Mouse (Mus musculus) ES-E14 (cell line): ENCODE data around the gene Eif1ad. TPM values are rescaled to one million over a fixed set of nuclear protein-coding genes. Genes with fewer than 3 reads are reported as not detected.
A peak's percentile ranks its signal among the peaks of the same experiment; 100 is the strongest.

Experiments
- DNase-seq: peaks from one replicate; pipeline ENCODE4 v3.0.0-alpha.2; 2013; ENCODE audit warnings: low read depth, low spot score
- H3K27ac ChIP-seq: 2 replicates; pipeline ENCODE4 v1.5.1; 2012; ENCODE audit warnings: low read depth, mild to moderate bottlenecking, low read length, moderate library complexity, mixed read lengths; ENCODE audit not compliant: poor library complexity, insufficient read depth, severe bottlenecking
- H3K36me3 ChIP-seq: 2 replicates; pipeline ENCODE4 v1.6.1; 2012; ENCODE audit warnings: mild to moderate bottlenecking, low read length, moderate library complexity, mixed read lengths; ENCODE audit not compliant: control insufficient read depth, poor library complexity, insufficient read depth, severe bottlenecking
- H3K4me1 ChIP-seq, 2 experiments: fragments of 150-350 bp in 1 of 2; sonication (generic) in 1 of 2; 2 replicates each; pipeline ENCODE4 v1.6.1; 2012; ENCODE audit warnings: low read length in 2 of 2, mild to moderate bottlenecking in 1 of 2, mixed read lengths in 1 of 2; ENCODE audit not compliant: control insufficient read depth in 2 of 2, insufficient read depth in 2 of 2, poor library complexity in 1 of 2
- H3K4me3 ChIP-seq, 2 experiments: fragments of 150-350 bp in 1 of 2; sonication (generic) in 1 of 2; 2 replicates each; pipeline ENCODE4 v1.5.1; 2012; ENCODE audit warnings: low read length in 2 of 2, low read depth in 1 of 2, mild to moderate bottlenecking in 1 of 2, mixed read lengths in 1 of 2; ENCODE audit not compliant: insufficient read depth in 1 of 2, poor library complexity in 1 of 2, severe bottlenecking in 1 of 2
- H3K9ac ChIP-seq: 2 replicates; pipeline ENCODE4 v1.6.1; 2012; ENCODE audit warnings: low read depth, mild to moderate bottlenecking, low read length, mixed read lengths; ENCODE audit not compliant: poor library complexity, insufficient read depth, severe bottlenecking
- H3K9me3 ChIP-seq: fragments of 150-350 bp; sonication (generic); 2 replicates; pipeline ENCODE4 v1.6.1; 2012; ENCODE audit warnings: low read depth, mild to moderate bottlenecking, low read length; ENCODE audit not compliant: control insufficient read depth, insufficient read depth
- CHD2 ChIP-seq: IDR thresholded peaks from 2 replicates; pipeline ENCODE4 v1.6.1; 2014; ENCODE audit warnings: mild to moderate bottlenecking, low read depth, low read length, inconsistent platforms
- HCFC1 ChIP-seq: IDR thresholded peaks from 2 replicates; pipeline ENCODE4 v1.6.1; 2012; ENCODE audit warnings: low read length, inconsistent platforms, borderline replicate concordance; ENCODE audit not compliant: insufficient read depth
- MAFK ChIP-seq: IDR thresholded peaks from 2 replicates; pipeline ENCODE4 v1.6.1; 2014; ENCODE audit warnings: mild to moderate bottlenecking, low read depth, low read length, inconsistent platforms; ENCODE audit not compliant: insufficient read depth
- ZC3H11A ChIP-seq: IDR thresholded peaks from 2 replicates; pipeline ENCODE4 v1.6.1; 2012; ENCODE audit warnings: low read depth, mild to moderate bottlenecking, inconsistent platforms, low read length, borderline replicate concordance
- ZNF384 ChIP-seq: IDR thresholded peaks from 2 replicates; pipeline ENCODE4 v1.6.1; 2012; ENCODE audit warnings: low read depth, low read length, inconsistent platforms
- in situ Hi-C, 2 experiments: fragments of 600-800 bp; cut with MboI; formaldehyde crosslinking; loops; one replicate each; pipeline ENCODE4 v1.15.1; 2025; ENCODE audit warnings: low sequenced_read_pairs in 2 of 2, inconsistent platforms in 1 of 2; ENCODE audit not compliant: unreplicated experiment in 2 of 2
- total RNA-seq: library from RNA; depleted of rRNA; stranded (reverse); fragments of 300-350 nt; gene quantifications from 2 replicates; pipeline ENCODE4 v1.2.3, GENCODE M21; 2012

Gene Eif1ad
- total RNA-seq, 1 experiment = 101 TPM

- peak; percentile 91 for DNase-seq
- TF ChIP-seq CHD2 (no peak), HCFC1 (peak; percentile 73; the same call in 1 of the 2 replicates)
- Histone ChIP-seq H3K27ac (peak within 1 kb of the TSS; percentile 70), H3K36me3 (peaks cover 19% of the 10 kb centered on the region), H3K9ac (peak within 1 kb of the TSS; percentile 94), H3K9me3 (no peaks in the 10 kb centered on the region), H3K4me1 (peaks cover 2 to 14% of the 10 kb centered on the region in 2 experiments; a peak in 1 of 4 replicates), H3K4me3 (peak within 1 kb of the TSS; percentile 94 to 96)
- in situ Hi-C loops = no loop called here
These were observed 22.2 kb downstream of the Eif1ad start, which contains the start of gene Sart1 for GRCm38 (mm10) chr19:5388588-5389242. Gene Sart1 (minus strand): TSS chr19:5388703.

- Histone ChIP-seq H3K4me1 (peaks cover 2 to 14% of the 10 kb centered on the region in 2 experiments; a peak in 1 of 4 replicates), H3K36me3 (peaks cover 10% of the 10 kb centered on the region), H3K9ac (peak overlapping the region; percentile 89), H3K9me3 (no peaks in the 10 kb centered on the region), H3K4me3 (peak overlapping the region; percentile 73 to 94), H3K27ac (peak overlapping the region; percentile 28)
- in situ Hi-C loops = no loop called here
- DNase-seq = no peak
- TF ChIP-seq HCFC1 (no peak), ZNF384 (no peak), ZC3H11A (no peak), CHD2 (no peak), MAFK (no peak)
These were observed 23.1 kb downstream of the Eif1ad start for GRCm38 (mm10) chr19:5389647-5390046.

GRCm38 (mm10) chr19:5390416-5390815, 23.9 kb downstream of the Eif1ad start:
- no peaks in the 10 kb centered on the region for H3K9me3 ChIP-seq
- in situ Hi-C loops = no loop called here
- H3K4me3 ChIP-seq = peak overlapping the region; percentile 73 to 94
- DNase-seq = no peak
- H3K9ac ChIP-seq = peak overlapping the region; percentile 89; the same call in 1 of the 2 replicates
- H3K4me1 ChIP-seq = peaks cover 2 to 14% of the 10 kb centered on the region in 2 experiments; a peak in 1 of 4 replicates
- peaks cover 4% of the 10 kb centered on the region; the same call in 1 of the 2 replicates for H3K36me3 ChIP-seq
- no peak for TF ChIP-seq ZNF384
- TF ChIP-seq CHD2 = no peak
- no peak for TF ChIP-seq MAFK
- no peak for TF ChIP-seq ZC3H11A
- no peak for TF ChIP-seq HCFC1
- H3K27ac ChIP-seq = no peak overlapping the region

GRCm38 (mm10) chr19:5392892-5393291, 26.4 kb downstream of the Eif1ad start:
- no peak overlapping the region for H3K27ac ChIP-seq
- in situ Hi-C loops = no loop called here
- H3K4me3 ChIP-seq = no peak overlapping the region
- no peak for DNase-seq
- no peaks in the 10 kb centered on the region for H3K9me3 ChIP-seq
- TF ChIP-seq MAFK (no peak), ZC3H11A (no peak)
- no peaks in the 10 kb centered on the region for H3K36me3 ChIP-seq
- no peak overlapping the region for H3K9ac ChIP-seq
- peaks cover 0 to 12% of the 10 kb centered on the region in 2 experiments; a peak in 1 of 4 replicates for H3K4me1 ChIP-seq
